Mouse (Mus musculus) ES-E14 (cell line): ENCODE data around the gene Fam69a.
"Not testable (repeated sequence)": the region's sequence is repeated elsewhere in the genome, so short reads cannot be mapped to it uniquely, and the experiment has no call there.

Source experiments
- CHD2 ChIP-seq: IDR thresholded peaks from 2 replicates; pipeline ENCODE4 v1.6.1; 2014; ENCODE audit warnings: mild to moderate bottlenecking, low read depth, low read length, inconsistent platforms
- MAFK ChIP-seq: IDR thresholded peaks from 2 replicates; pipeline ENCODE4 v1.6.1; 2014; ENCODE audit warnings: mild to moderate bottlenecking, low read depth, low read length, inconsistent platforms; ENCODE audit not compliant: insufficient read depth
- ZC3H11A ChIP-seq: IDR thresholded peaks from 2 replicates; pipeline ENCODE4 v1.6.1; 2012; ENCODE audit warnings: low read depth, mild to moderate bottlenecking, inconsistent platforms, low read length, borderline replicate concordance

DNA sequence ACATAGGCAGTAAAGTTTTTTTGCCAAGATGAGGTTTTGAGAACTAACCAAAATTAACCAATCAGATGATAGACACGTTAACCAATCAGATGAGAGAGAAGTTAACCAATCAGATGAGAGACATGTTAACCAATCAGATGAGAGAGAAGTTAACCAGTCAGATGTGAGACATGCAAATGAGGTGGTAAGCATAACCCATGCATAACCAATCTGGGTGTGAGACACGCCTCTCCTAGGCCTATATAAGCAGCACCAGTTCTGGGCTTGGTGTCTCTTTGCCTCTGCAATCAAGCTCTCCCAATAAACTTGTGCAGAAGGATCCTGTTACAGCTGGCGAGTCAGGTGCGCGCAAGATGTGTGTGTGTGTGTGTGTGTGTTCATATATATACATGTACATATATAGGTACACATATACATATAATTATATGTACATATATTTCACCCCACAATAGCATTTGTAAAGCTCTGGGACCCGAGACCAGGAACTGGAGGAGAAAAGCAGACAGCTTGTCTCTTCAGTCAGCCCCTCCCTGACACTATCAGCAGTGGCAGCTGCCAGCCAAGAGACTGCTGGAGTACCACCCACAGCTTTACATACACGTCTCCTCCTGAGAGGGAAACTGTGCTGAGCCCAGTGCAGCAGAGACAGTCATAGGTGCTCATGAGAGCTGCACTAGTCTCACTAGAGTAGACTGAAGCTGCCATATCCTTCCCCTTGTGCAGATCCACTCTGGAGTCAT lies 42.1 kb upstream of the Fam69a start:
- not testable (repeated sequence) for TF ChIP-seq ZC3H11A, CHD2, MAFK
